Mouse (Mus musculus) kidney, adult 10 weeks (tissue): ENCODE data around the gene Tmem107. TPM values are rescaled to one million over a fixed set of nuclear protein-coding genes. Genes with fewer than 3 reads are reported as not detected.

Experiments
- polyA plus RNA-seq: library from polyadenylated mRNA; stranded (reverse); fragments of 350-450 nt; fragmentation: Illumina TruSeq; extraction: RNeasy Lipid Tissue Mini Kit (QIAGEN cat#74804); gene quantifications from one replicate; pipeline ENCODE4 v1.2.3, GENCODE M21; 2014; ENCODE audit warnings: low read depth, low replicate concordance

Tmem107 gene
- polyA plus RNA-seq, result 3.8 TPM

GRCm38 (mm10) chr11:69070590-69071222 lies at the start of gene Tmem107:
TSS of gene Tmem107 (plus strand) at chr11:69070806.

GRCm38 (mm10) chr11:69045531-69046394 lies 24.8 kb upstream of the Tmem107 start, which contains the start of gene Aurkb:
TSS of gene Aurkb (plus strand) at chr11:69045647.

GRCm38 (mm10) chr11:69059357-69059974 lies 11.1 kb upstream of the Tmem107 start, which contains the start of gene Borcs6:
TSS of gene Borcs6 (plus strand) at chr11:69059717.

GRCm38 (mm10) chr11:69088103-69088855 lies 17.7 kb downstream of the Tmem107 start, which contains the start of gene Vamp2:
TSS of gene Vamp2 (plus strand) at chr11:69088490.

GRCm38 (mm10) chr11:69094697-69095429 lies 24.3 kb downstream of the Tmem107 start, which contains the start of gene Per1:
TSS of gene Per1 (plus strand) at chr11:69095217.

GRCm38 (mm10) chr11:69120221-69121000 lies 49.8 kb downstream of the Tmem107 start, which contains the start of gene Hes7:
TSS of gene Hes7 (plus strand) at chr11:69120404.

GRCm38 (mm10) chr11:69122336-69122951 lies 51.8 kb downstream of the Tmem107 start, which contains the start of gene 9130213A22Rik:
TSS of gene 9130213A22Rik (minus strand) at chr11:69122589.

Other genes starting within 250 kb of the Tmem107 start
- gene Ndel1, start 198.9 kb upstream of the Tmem107 start, polyA plus RNA-seq, result 251 TPM
- not detected for gene Rnf222, start 182.3 kb upstream of the Tmem107 start, polyA plus RNA-seq
- 170 TPM for gene Rpl26, start 169.2 kb upstream of the Tmem107 start, polyA plus RNA-seq
- 0.65 TPM for gene Odf4, start 143.7 kb upstream of the Tmem107 start, polyA plus RNA-seq
- gene Arhgef15, start 113.3 kb upstream of the Tmem107 start, polyA plus RNA-seq, result 3.4 TPM
- gene Slc25a35, start 102.7 kb upstream of the Tmem107 start, polyA plus RNA-seq, result 21.4 TPM
- 11.7 TPM for gene Rangrf, start 95.6 kb upstream of the Tmem107 start, polyA plus RNA-seq
- gene Pfas, start 62.3 kb upstream of the Tmem107 start, polyA plus RNA-seq, result 7.2 TPM
- 3.9 TPM for gene Ctc1, start 54.9 kb upstream of the Tmem107 start, polyA plus RNA-seq
- 0.24 TPM for gene Aurkb, start 25.2 kb upstream of the Tmem107 start, polyA plus RNA-seq
- gene Borcs6, start 11.1 kb upstream of the Tmem107 start, polyA plus RNA-seq, result 2.9 TPM
- 62.6 TPM for gene Vamp2, start 17.7 kb downstream of the Tmem107 start, polyA plus RNA-seq
- gene Per1, start 24.4 kb downstream of the Tmem107 start, polyA plus RNA-seq, result 0.24 TPM
- not detected for gene Hes7, start 49.6 kb downstream of the Tmem107 start, polyA plus RNA-seq
- gene 9130213A22Rik, start 51.8 kb downstream of the Tmem107 start, polyA plus RNA-seq, result not detected
- not detected for gene Aloxe3, start 55.1 kb downstream of the Tmem107 start, polyA plus RNA-seq
- gene Alox12b, start 86.2 kb downstream of the Tmem107 start, polyA plus RNA-seq, result not detected
- gene Alox8, start 127.0 kb downstream of the Tmem107 start, polyA plus RNA-seq, result not detected
- not detected for gene Gucy2e, start 166.2 kb downstream of the Tmem107 start, polyA plus RNA-seq